Mouse (Mus musculus): ENCODE data around the gene Rbm47. TPM values are rescaled to one million over a fixed set of nuclear protein-coding genes. Genes with fewer than 3 reads are reported as not detected.

Rbm47 gene
- polyA plus RNA-seq, 1 experiment from 2014 or later: 1.2 TPM

- Histone ChIP-seq H3K9me3 (replicated peaks) (no peaks in the 10 kb centered on the region), H3K9ac (replicated peaks) (no peak overlapping the region), H3K4me1 (no peaks in the 10 kb centered on the region), H3K4me3 (replicated peaks) (no peak overlapping the region), H3K27ac (replicated peaks) (no peak overlapping the region), H3K4me2 (no peak overlapping the region), H3K36me3 (no peaks in the 10 kb centered on the region), H3K27me3 (replicated peaks) (no peaks in the 10 kb centered on the region)
- ATAC-seq (ENCODE audit: low FRiP score): no peak
These were observed 51.7 kb downstream of the Rbm47 start for GRCm38 (mm10) chr5:66121255-66121654.

DNA sequence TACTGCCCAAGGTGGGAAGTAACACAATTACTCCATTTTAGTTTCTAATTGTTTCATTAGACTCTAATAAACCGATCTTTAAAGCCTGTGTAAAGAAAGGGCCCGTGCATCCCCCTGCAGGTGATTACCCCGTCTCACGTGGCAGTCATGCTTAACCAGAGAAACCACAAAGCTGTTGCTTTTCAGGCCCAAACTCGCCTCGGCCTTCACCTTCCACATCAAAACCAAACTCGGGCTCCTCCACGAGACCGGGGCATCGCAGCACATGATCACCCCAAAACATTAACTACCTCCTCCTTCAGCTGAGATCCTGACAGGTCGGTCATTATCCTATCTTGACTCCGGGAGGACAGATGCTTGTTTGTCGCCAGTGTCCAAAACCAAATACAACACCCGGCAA is 58.2 kb downstream of the Rbm47 start:
- Histone ChIP-seq H3K4me2 (no peak overlapping the region), H3K9me3 (replicated peaks) (no peaks in the 10 kb centered on the region), H3K4me3 (replicated peaks) (no peak overlapping the region), H3K27me3 (replicated peaks) (no peaks in the 10 kb centered on the region), H3K36me3 (no peaks in the 10 kb centered on the region), H3K9ac (replicated peaks) (no peak overlapping the region), H3K4me1 (no peaks in the 10 kb centered on the region), H3K27ac (replicated peaks) (no peak overlapping the region)
- 51% methylated on average over 14 of the region's 14 CpGs for WGBS
- ATAC-seq (ENCODE audit: low FRiP score): no peak

GRCm38 (mm10) chr5:66114208-66114607 is 58.7 kb downstream of the Rbm47 start:
- Histone ChIP-seq H3K4me1 (no peaks in the 10 kb centered on the region), H3K36me3 (no peaks in the 10 kb centered on the region), H3K9me3 (replicated peaks) (no peaks in the 10 kb centered on the region), H3K4me3 (replicated peaks) (no peak overlapping the region), H3K27ac (replicated peaks) (no peak overlapping the region), H3K4me2 (no peak overlapping the region), H3K9ac (replicated peaks) (no peak overlapping the region), H3K27me3 (replicated peaks) (no peaks in the 10 kb centered on the region)
- ATAC-seq (ENCODE audit: low FRiP score): no peak
- WGBS: 36% methylated on average over 6 of the region's 6 CpGs

DNA sequence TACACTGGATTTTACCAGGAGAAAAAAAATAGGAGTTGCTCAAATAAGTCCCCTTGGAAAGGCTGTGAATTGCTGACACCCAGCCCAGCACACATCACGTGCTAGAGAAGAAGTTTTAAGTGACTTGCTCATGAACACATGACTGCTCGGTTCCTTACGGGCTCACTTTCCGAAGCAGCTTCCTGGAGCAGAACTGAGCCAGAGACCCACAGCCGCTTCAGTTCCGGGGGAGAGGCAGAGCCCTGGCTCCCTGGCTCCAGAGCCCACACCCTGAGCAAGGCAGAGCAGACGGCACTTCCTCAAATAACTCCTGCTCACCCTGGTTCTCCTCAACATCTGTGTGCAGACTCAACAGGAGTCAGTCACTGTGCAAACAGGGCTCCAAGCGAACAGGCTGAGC is 60.9 kb downstream of the Rbm47 start:
- Histone ChIP-seq H3K27me3 (replicated peaks) (no peaks in the 10 kb centered on the region), H3K9ac (replicated peaks) (no peak overlapping the region), H3K4me1 (no peaks in the 10 kb centered on the region), H3K4me3 (replicated peaks) (no peak overlapping the region), H3K36me3 (no peaks in the 10 kb centered on the region), H3K4me2 (no peak overlapping the region), H3K27ac (replicated peaks) (no peak overlapping the region), H3K9me3 (replicated peaks) (no peaks in the 10 kb centered on the region)
- no peak for ATAC-seq (ENCODE audit: low FRiP score)
- WGBS: 76% methylated on average over 8 of the region's 8 CpGs

DNA sequence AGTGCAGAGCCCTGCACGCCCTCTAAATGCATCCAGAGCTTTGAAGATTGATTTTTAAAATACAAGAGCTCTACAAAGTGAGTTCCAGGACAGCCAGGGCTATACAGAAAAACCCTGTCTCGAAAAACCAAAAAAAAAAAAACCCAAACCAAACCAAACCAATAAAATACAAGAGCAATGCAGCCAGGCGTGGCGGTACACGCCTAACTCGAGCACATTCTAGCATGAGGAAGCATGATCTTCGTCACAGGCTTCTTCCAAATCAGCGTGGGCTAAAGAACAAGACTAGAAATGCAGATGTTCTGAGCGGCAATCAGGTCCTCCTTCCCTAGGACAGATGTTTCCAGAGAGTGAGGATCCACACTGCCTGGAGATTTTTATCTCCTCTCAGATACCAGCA is 66.5 kb downstream of the Rbm47 start:
- no peaks in the 10 kb centered on the region for H3K4me1 ChIP-seq
- no peaks in the 10 kb centered on the region for H3K36me3 ChIP-seq
- WGBS: 90% methylated on average over 9 of the region's 9 CpGs
- H3K27ac ChIP-seq (replicated peaks): no peak overlapping the region
- no peak overlapping the region for H3K9ac ChIP-seq (replicated peaks)
- H3K9me3 ChIP-seq (replicated peaks): no peaks in the 10 kb centered on the region
- H3K4me3 ChIP-seq (replicated peaks): no peak overlapping the region
- ATAC-seq (ENCODE audit: low FRiP score): no peak
- no peaks in the 10 kb centered on the region for H3K27me3 ChIP-seq (replicated peaks)
- no peak overlapping the region for H3K4me2 ChIP-seq

DNA sequence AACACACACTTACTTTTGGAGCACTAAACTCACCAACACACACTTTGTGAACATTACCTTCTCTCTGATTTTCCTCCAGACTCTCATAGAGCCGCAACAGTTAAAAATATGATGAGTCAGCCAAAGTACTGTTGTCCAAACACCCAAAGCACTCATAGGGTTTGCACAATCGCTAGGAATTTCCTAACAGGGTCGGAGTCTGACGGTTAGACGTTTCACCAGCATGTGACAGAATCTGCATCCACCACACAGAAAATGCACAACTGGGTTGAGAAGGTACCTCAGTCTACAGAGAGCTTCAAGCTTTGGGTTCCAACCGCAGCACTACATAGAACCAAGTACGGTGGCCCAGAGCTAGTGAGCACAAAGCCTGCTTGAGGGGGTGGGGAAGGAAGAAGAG is 67.0 kb downstream of the Rbm47 start:
- H3K4me1 ChIP-seq: no peaks in the 10 kb centered on the region
- no peaks in the 10 kb centered on the region for H3K27me3 ChIP-seq (replicated peaks)
- WGBS: 90% methylated on average over 7 of the region's 7 CpGs
- no peaks in the 10 kb centered on the region for H3K9me3 ChIP-seq (replicated peaks)
- H3K4me2 ChIP-seq: no peak overlapping the region
- no peak overlapping the region for H3K9ac ChIP-seq (replicated peaks)
- no peak overlapping the region for H3K4me3 ChIP-seq (replicated peaks)
- H3K27ac ChIP-seq (replicated peaks): no peak overlapping the region
- H3K36me3 ChIP-seq: no peaks in the 10 kb centered on the region
- ATAC-seq (ENCODE audit: low FRiP score): no peak

- H3K4me1 ChIP-seq: no peaks in the 10 kb centered on the region
- WGBS: 86% methylated on average over 3 of the region's 3 CpGs
- H3K27ac ChIP-seq (replicated peaks): no peak overlapping the region
- no peaks in the 10 kb centered on the region for H3K36me3 ChIP-seq
- H3K9ac ChIP-seq (replicated peaks): no peak overlapping the region
- no peak overlapping the region for H3K4me2 ChIP-seq
- no peak for ATAC-seq (ENCODE audit: low FRiP score)
- no peaks in the 10 kb centered on the region for H3K9me3 ChIP-seq (replicated peaks)
- no peaks in the 10 kb centered on the region for H3K27me3 ChIP-seq (replicated peaks)
- no peak overlapping the region for H3K4me3 ChIP-seq (replicated peaks)
These were observed 67.6 kb downstream of the Rbm47 start for GRCm38 (mm10) chr5:66105366-66105765.

DNA sequence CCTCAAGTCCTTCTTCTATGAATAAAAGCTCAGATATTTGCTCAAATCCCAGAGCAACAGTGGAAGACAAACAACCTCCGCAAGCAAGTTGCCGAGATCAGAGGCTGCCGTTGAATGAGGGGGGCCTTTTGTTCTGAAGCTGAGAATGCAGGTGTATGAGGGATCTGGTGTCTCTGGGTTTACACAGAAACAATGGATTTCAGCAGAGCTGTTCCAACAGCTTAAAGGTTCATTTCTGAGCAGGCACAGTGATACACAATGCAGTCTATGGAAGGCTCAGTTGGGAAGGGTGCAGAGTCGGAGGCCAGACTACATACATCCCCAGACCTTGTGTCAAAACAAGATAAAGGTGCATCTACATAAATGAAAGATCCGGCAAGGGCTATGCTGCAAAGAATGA is 69.5 kb downstream of the Rbm47 start:
- H3K27me3 ChIP-seq (replicated peaks): no peaks in the 10 kb centered on the region
- no peak overlapping the region for H3K9ac ChIP-seq (replicated peaks)
- H3K4me3 ChIP-seq (replicated peaks): no peak overlapping the region
- no peak for ATAC-seq (ENCODE audit: low FRiP score)
- H3K4me1 ChIP-seq: no peaks in the 10 kb centered on the region
- H3K9me3 ChIP-seq (replicated peaks): no peaks in the 10 kb centered on the region
- 71% methylated on average over 5 of the region's 5 CpGs for WGBS
- no peak overlapping the region for H3K4me2 ChIP-seq
- H3K36me3 ChIP-seq: no peaks in the 10 kb centered on the region
- H3K27ac ChIP-seq (replicated peaks): no peak overlapping the region

GRCm38 (mm10) chr5:66102821-66103220 is 70.1 kb downstream of the Rbm47 start:
- Histone ChIP-seq H3K4me2 (no peak overlapping the region), H3K9ac (replicated peaks) (no peak overlapping the region), H3K4me3 (replicated peaks) (no peak overlapping the region), H3K36me3 (no peaks in the 10 kb centered on the region), H3K9me3 (replicated peaks) (no peaks in the 10 kb centered on the region), H3K27ac (replicated peaks) (no peak overlapping the region), H3K4me1 (no peaks in the 10 kb centered on the region), H3K27me3 (replicated peaks) (no peaks in the 10 kb centered on the region)
- no peak for ATAC-seq (ENCODE audit: low FRiP score)
- 96% methylated on average over 3 of the region's 3 CpGs for whole genome bisulfite sequencing

DNA sequence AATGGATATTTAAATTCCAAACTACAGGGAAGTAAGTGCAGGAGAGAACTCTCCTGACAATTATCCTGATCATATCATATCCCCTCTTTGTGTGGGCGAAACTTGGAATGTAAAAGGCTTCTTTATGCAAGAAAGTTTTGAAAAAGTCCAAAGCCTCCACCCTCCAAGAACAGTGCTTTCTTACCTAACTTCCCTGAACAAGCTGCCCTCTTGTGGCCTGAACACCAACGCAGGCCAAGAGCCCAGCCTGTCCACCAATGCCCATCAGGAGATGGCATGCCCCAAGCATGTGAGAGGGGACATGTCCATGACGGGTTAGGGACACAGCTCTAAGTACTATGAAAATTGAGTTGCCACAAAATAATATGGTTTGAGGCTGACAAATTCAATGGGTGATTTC is 71.3 kb downstream of the Rbm47 start:
- no peak overlapping the region for H3K4me3 ChIP-seq (replicated peaks)
- no peaks in the 10 kb centered on the region for H3K9me3 ChIP-seq (replicated peaks)
- H3K27me3 ChIP-seq (replicated peaks): no peaks in the 10 kb centered on the region
- no peaks in the 10 kb centered on the region for H3K4me1 ChIP-seq
- no peak overlapping the region for H3K9ac ChIP-seq (replicated peaks)
- H3K27ac ChIP-seq (replicated peaks): no peak overlapping the region
- 74% methylated on average over 3 of the region's 3 CpGs for WGBS
- H3K4me2 ChIP-seq: no peak overlapping the region
- H3K36me3 ChIP-seq: no peaks in the 10 kb centered on the region
- ATAC-seq (ENCODE audit: low FRiP score): no peak

DNA sequence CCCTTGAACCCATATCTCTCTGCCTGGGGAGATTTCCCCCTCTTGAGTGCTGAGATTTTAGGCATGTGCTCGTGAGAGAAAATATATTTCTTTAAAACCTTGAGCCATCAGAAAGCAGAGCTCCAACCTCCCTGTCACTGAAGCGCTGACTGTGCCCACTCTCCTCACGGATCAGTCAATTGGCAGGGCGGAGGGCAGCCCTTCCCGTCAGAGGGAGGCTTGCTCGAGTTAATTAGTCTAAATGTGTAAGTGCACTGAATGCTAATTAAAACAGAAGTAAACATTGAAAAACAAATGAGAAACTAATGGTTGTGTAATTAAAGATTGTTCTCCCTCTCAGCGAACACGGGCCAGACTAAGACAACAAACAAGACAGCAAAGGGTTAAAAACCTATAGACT is 72.6 kb downstream of the Rbm47 start:
- H3K9me3 ChIP-seq (replicated peaks): no peaks in the 10 kb centered on the region
- no peaks in the 10 kb centered on the region for H3K4me1 ChIP-seq
- H3K4me3 ChIP-seq (replicated peaks): no peak overlapping the region
- no peak overlapping the region for H3K27ac ChIP-seq (replicated peaks)
- no peak for ATAC-seq (ENCODE audit: low FRiP score)
- no peak overlapping the region for H3K4me2 ChIP-seq
- no peaks in the 10 kb centered on the region for H3K36me3 ChIP-seq
- WGBS: 52% methylated on average over 8 of the region's 8 CpGs
- no peak overlapping the region for H3K9ac ChIP-seq (replicated peaks)
- no peaks in the 10 kb centered on the region for H3K27me3 ChIP-seq (replicated peaks)

DNA sequence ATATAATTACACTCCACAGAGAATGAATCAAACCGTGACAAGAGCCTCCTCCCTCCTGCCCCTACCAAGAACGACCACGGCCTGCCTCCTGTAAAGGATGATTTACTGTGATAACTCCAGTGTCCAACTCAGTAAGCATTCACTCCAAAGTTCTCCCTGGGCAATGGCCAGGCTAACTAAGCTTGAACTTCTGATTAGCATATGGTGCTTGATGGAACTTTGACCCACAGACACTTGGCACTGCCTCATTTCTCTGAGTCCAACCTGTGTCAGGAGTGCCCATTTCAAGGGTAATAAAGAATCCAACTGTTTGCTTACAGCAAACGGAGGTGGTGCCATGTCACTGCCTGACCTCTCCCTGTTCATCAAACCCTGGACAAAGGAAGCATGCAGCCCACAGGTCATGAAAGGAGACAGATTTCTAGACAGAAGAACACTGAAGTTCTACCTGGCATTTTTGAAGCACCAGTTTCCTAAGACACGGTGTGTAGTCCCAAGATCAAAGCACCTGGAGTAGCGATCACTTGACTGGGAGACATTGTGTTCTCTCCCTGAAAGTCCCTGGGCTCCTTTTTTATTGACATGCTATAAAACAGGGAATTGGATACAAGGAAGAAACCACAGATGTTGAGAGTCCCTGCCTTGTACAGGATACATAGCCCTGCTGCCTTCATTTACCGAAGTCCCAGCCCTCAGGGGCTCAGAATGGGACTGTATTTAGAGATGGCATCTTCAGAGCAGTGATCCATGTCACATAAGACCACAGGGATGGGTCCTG is 74.6 kb downstream of the Rbm47 start:
- Histone ChIP-seq H3K9me3 (replicated peaks) (no peaks in the 10 kb centered on the region), H3K4me1 (no peaks in the 10 kb centered on the region), H3K27ac (replicated peaks) (no peak overlapping the region), H3K4me2 (no peak overlapping the region), H3K4me3 (replicated peaks) (no peak overlapping the region), H3K36me3 (no peaks in the 10 kb centered on the region), H3K9ac (replicated peaks) (no peak overlapping the region), H3K27me3 (replicated peaks) (no peaks in the 10 kb centered on the region)
- 30% methylated on average over 7 of the region's 7 CpGs for WGBS
- no peak for ATAC-seq (ENCODE audit: low FRiP score)

GRCm38 (mm10) chr5:66096081-66096480 is 76.8 kb downstream of the Rbm47 start:
- no peak overlapping the region for H3K9ac ChIP-seq (replicated peaks)
- H3K4me3 ChIP-seq (replicated peaks): no peak overlapping the region
- H3K36me3 ChIP-seq: no peaks in the 10 kb centered on the region
- H3K4me1 ChIP-seq: no peaks in the 10 kb centered on the region
- H3K9me3 ChIP-seq (replicated peaks): no peaks in the 10 kb centered on the region
- WGBS: 93% methylated on average over 6 of the region's 6 CpGs
- no peak overlapping the region for H3K27ac ChIP-seq (replicated peaks)
- ATAC-seq (ENCODE audit: low FRiP score): no peak
- H3K27me3 ChIP-seq (replicated peaks): no peaks in the 10 kb centered on the region
- H3K4me2 ChIP-seq: no peak overlapping the region

Measured in neural tube, embryonic 15.5 days (tissue).